Mouse (Mus musculus) neural tube, embryonic 12.5 days (tissue): Measurements from ENCODE around the gene Zfp988. TPM values are rescaled to one million over a fixed set of nuclear protein-coding genes. Genes with fewer than 3 reads are reported as not detected.
"Not testable (repeated sequence)": the region's sequence is repeated elsewhere in the genome, so short reads cannot be mapped to it uniquely, and the experiment has no call there.

Experiments used
- ATAC-seq: fragments of 200-750 bp; cut with Nextera tagmentation; 2 replicates; pipeline ENCODE4 v1.8.0; 2017; ENCODE audit warnings: low read depth, mild to moderate bottlenecking, moderate TSS enrichment, moderate library complexity; ENCODE audit not compliant: low FRiP score
- H3K27ac ChIP-seq: fragments of 300-500 bp; sonication (generic); 2 replicates; pipeline ENCODE4 v1.5.1; 2016
- H3K27me3 ChIP-seq: fragments of 300-500 bp; sonication (generic); replicated peaks from 2 replicates; pipeline ENCODE4 v1.6.1; 2016; ENCODE audit warnings: mild to moderate bottlenecking
- H3K36me3 ChIP-seq: fragments of 300-500 bp; sonication (generic); 2 replicates; pipeline ENCODE4 v1.6.1; 2016; ENCODE audit warnings: mild to moderate bottlenecking
- H3K4me1 ChIP-seq: fragments of 300-500 bp; sonication (generic); 2 replicates; pipeline ENCODE4 v1.6.1; 2016
- H3K4me2 ChIP-seq: fragments of 300-500 bp; sonication (generic); replicated peaks from 2 replicates; pipeline ENCODE4 v1.6.1; 2016; ENCODE audit warnings: mild to moderate bottlenecking
- H3K4me3 ChIP-seq: fragments of 300-500 bp; sonication (generic); 2 replicates; pipeline ENCODE4 v1.5.1; 2016
- H3K9ac ChIP-seq: fragments of 300-500 bp; sonication (generic); 2 replicates; pipeline ENCODE4 v1.6.1; 2016; ENCODE audit warnings: mild to moderate bottlenecking
- H3K9me3 ChIP-seq: fragments of 300-500 bp; sonication (generic); 2 replicates; pipeline ENCODE4 v1.6.1; 2016; ENCODE audit warnings: mild to moderate bottlenecking
- WGBS: fragments of 180-500 bp; shearing (Covaris S2); methylation state at CpG from one replicate; pipeline ENCODE4 v1.1.7; 2016; 5-methylcytosine and 5-hydroxymethylcytosine counted together
- polyA plus RNA-seq: library from polyadenylated mRNA; unstranded; fragments of >200 nt; fragmentation: Nextera tagmentation; extraction: Ambion mirVana; gene quantifications from 2 replicates; pipeline ENCODE4 v1.2.1, GENCODE M21; 2016

Zfp988 gene
- polyA plus RNA-seq, 1 experiment from 2014 or later, result 0.08 TPM

DNA sequence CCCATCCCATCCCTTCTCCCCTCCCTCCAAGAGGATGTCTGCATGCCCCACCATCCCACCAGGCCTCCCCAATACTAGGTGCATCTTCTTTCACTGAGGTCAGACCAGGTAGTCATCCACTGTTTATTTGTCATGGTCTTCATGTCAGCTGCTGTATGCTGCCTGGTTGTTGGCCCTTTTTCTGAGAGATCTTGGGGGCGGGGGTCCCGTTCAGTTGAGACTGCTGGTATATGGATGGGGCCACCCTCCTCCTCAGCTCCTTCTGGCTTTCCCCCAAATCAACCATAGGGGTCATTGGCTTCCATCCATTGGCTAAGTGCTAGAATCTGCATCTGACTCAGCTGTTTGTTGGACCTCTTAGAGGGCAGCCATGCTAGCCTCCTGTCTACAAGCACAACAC lies 64.1 kb downstream of the Zfp988 start:
- WGBS, result no CpG with 5 or more reads among the region's 2 CpGs

DNA sequence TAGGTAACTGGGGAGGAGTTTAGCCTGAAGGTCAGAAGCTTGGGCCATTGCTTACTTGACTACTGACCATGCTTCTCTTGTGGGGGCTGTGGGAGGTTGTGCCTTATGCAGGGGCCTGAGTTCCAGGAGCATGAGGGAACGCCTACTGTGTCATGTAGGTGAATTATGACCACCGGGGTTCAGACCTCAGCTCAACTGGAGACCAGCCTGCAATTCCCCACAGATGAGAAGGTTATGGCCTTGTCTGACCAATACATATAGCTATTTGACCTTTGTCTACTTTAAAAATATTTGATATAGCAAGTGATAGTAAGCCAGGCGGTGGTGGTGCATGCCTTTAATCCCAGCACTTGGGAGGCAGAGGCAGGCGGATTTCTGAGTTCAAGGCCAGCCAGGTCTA lies 77.7 kb downstream of the Zfp988 start:
- H3K4me2 ChIP-seq, H3K4me1 ChIP-seq, H3K27me3 ChIP-seq, ATAC-seq, H3K9me3 ChIP-seq, H3K36me3 ChIP-seq, H3K4me3 ChIP-seq, H3K27ac ChIP-seq, H3K9ac ChIP-seq: not testable (repeated sequence)
- 83% methylated on average over 4 of the region's 4 CpGs for WGBS

More for the DNA sequence above, 64.1 kb downstream of the Zfp988 start:
- not testable (repeated sequence) for H3K27me3 ChIP-seq, H3K4me3 ChIP-seq, H3K27ac ChIP-seq, H3K4me1 ChIP-seq, H3K4me2 ChIP-seq, H3K9me3 ChIP-seq, H3K9ac ChIP-seq, H3K36me3 ChIP-seq
- ATAC-seq, result peak; percentile 58

Other genes with a start within 250 kb of the Zfp988 start
- 4.1 and 5.6 TPM in 2 replicates for gene Zfp991, start 173.6 kb upstream of the Zfp988 start, polyA plus RNA-seq
- gene Zfp978, start 55.6 kb downstream of the Zfp988 start, polyA plus RNA-seq, result 0.28 TPM in 1 of 2 replicates, not detected in the other
- gene Zfp982, start 186.7 kb downstream of the Zfp988 start, polyA plus RNA-seq, result 6.3 and 7.7 TPM in 2 replicates
- 0.37 and 0.43 TPM in 2 replicates for gene Gm16503, start 234.5 kb downstream of the Zfp988 start, polyA plus RNA-seq
- 0.26 TPM in 1 of 2 replicates, not detected in the other for gene Zfp985, start 247.6 kb downstream of the Zfp988 start, polyA plus RNA-seq